Mouse (Mus musculus) ES-E14 (cell line): ENCODE data around the gene Vwa1. TPM values are rescaled to one million over a fixed set of nuclear protein-coding genes. Genes with fewer than 3 reads are reported as not detected.

ENCODE experiments used
- DNase-seq: peaks from one replicate; pipeline ENCODE4 v3.0.0-alpha.2; 2013; ENCODE audit warnings: low read depth, low spot score
- H3K27ac ChIP-seq: 2 replicates; pipeline ENCODE4 v1.5.1; 2012; ENCODE audit warnings: low read depth, mild to moderate bottlenecking, low read length, moderate library complexity, mixed read lengths; ENCODE audit not compliant: poor library complexity, insufficient read depth, severe bottlenecking
- H3K36me3 ChIP-seq: 2 replicates; pipeline ENCODE4 v1.6.1; 2012; ENCODE audit warnings: mild to moderate bottlenecking, low read length, moderate library complexity, mixed read lengths; ENCODE audit not compliant: control insufficient read depth, poor library complexity, insufficient read depth, severe bottlenecking
- H3K4me1 ChIP-seq, 2 experiments: fragments of 150-350 bp in 1 of 2; sonication (generic) in 1 of 2; 2 replicates each; pipeline ENCODE4 v1.6.1; 2012; ENCODE audit warnings: low read length in 2 of 2, mild to moderate bottlenecking in 1 of 2, mixed read lengths in 1 of 2; ENCODE audit not compliant: control insufficient read depth in 2 of 2, insufficient read depth in 2 of 2, poor library complexity in 1 of 2
- H3K4me3 ChIP-seq, 2 experiments: fragments of 150-350 bp in 1 of 2; sonication (generic) in 1 of 2; 2 replicates each; pipeline ENCODE4 v1.5.1; 2012; ENCODE audit warnings: low read length in 2 of 2, low read depth in 1 of 2, mild to moderate bottlenecking in 1 of 2, mixed read lengths in 1 of 2; ENCODE audit not compliant: insufficient read depth in 1 of 2, poor library complexity in 1 of 2, severe bottlenecking in 1 of 2
- H3K9ac ChIP-seq: 2 replicates; pipeline ENCODE4 v1.6.1; 2012; ENCODE audit warnings: low read depth, mild to moderate bottlenecking, low read length, mixed read lengths; ENCODE audit not compliant: poor library complexity, insufficient read depth, severe bottlenecking
- H3K9me3 ChIP-seq: fragments of 150-350 bp; sonication (generic); 2 replicates; pipeline ENCODE4 v1.6.1; 2012; ENCODE audit warnings: low read depth, mild to moderate bottlenecking, low read length; ENCODE audit not compliant: control insufficient read depth, insufficient read depth
- CHD2 ChIP-seq: IDR thresholded peaks from 2 replicates; pipeline ENCODE4 v1.6.1; 2014; ENCODE audit warnings: mild to moderate bottlenecking, low read depth, low read length, inconsistent platforms
- HCFC1 ChIP-seq: IDR thresholded peaks from 2 replicates; pipeline ENCODE4 v1.6.1; 2012; ENCODE audit warnings: low read length, inconsistent platforms, borderline replicate concordance; ENCODE audit not compliant: insufficient read depth
- MAFK ChIP-seq: IDR thresholded peaks from 2 replicates; pipeline ENCODE4 v1.6.1; 2014; ENCODE audit warnings: mild to moderate bottlenecking, low read depth, low read length, inconsistent platforms; ENCODE audit not compliant: insufficient read depth
- ZC3H11A ChIP-seq: IDR thresholded peaks from 2 replicates; pipeline ENCODE4 v1.6.1; 2012; ENCODE audit warnings: low read depth, mild to moderate bottlenecking, inconsistent platforms, low read length, borderline replicate concordance
- ZNF384 ChIP-seq: IDR thresholded peaks from 2 replicates; pipeline ENCODE4 v1.6.1; 2012; ENCODE audit warnings: low read depth, low read length, inconsistent platforms
- in situ Hi-C, 2 experiments: fragments of 600-800 bp; cut with MboI; formaldehyde crosslinking; loops; one replicate each; pipeline ENCODE4 v1.15.1; 2025; ENCODE audit warnings: low sequenced_read_pairs in 2 of 2, inconsistent platforms in 1 of 2; ENCODE audit not compliant: unreplicated experiment in 2 of 2
- total RNA-seq: library from RNA; depleted of rRNA; stranded (reverse); fragments of 300-350 nt; gene quantifications from 2 replicates; pipeline ENCODE4 v1.2.3, GENCODE M21; 2012

The Vwa1 gene
- total RNA-seq, 1 experiment = 4.6 TPM

DNA sequence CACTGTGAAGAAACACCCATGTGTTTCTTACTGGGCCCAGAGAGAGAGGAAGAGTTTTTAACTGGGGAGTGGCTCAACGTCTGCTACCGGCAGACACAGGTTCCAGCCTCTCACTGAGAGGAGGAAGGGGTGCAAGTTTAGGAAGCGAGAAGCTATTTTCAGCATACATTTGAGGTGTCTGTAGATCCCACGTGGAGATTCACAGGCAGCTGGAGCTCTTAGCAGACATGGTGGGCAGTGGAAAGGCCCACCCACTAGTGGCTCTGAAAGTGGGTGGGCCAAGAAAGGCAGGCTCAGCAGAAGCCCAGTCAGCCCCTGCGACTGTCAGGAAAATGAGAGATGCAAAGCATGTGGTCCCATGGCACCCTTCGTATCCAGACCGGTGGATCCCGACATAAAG is 36.2 kb downstream of the Vwa1 start:
- Histone ChIP-seq H3K27ac (no peak overlapping the region), H3K9me3 (no peaks in the 10 kb centered on the region), H3K9ac (no peak overlapping the region), H3K36me3 (peaks cover 20% of the 10 kb centered on the region), H3K4me3 (no peak overlapping the region), H3K4me1 (peaks cover 0 to 22% of the 10 kb centered on the region in 2 experiments; a peak in 2 of 4 replicates)
- in situ Hi-C loops = no loop called here
- TF ChIP-seq CHD2 (no peak), ZNF384 (no peak), ZC3H11A (no peak), MAFK (no peak), HCFC1 (no peak)
- DNase-seq = no peak

- no peak overlapping the region for H3K27ac ChIP-seq
- H3K9ac ChIP-seq = no peak overlapping the region
- H3K4me3 ChIP-seq = no peak overlapping the region
- peaks cover 0 to 22% of the 10 kb centered on the region in 2 experiments; a peak in 2 of 4 replicates for H3K4me1 ChIP-seq
- in situ Hi-C loops = no loop called here
- H3K9me3 ChIP-seq = no peaks in the 10 kb centered on the region
- TF ChIP-seq MAFK = no peak
- TF ChIP-seq ZC3H11A = no peak
- TF ChIP-seq CHD2 = no peak
- no peak for TF ChIP-seq HCFC1
- TF ChIP-seq ZNF384 = no peak
- no peak for DNase-seq
- peaks cover 22% of the 10 kb centered on the region for H3K36me3 ChIP-seq
These were observed 38.1 kb downstream of the Vwa1 start for GRCm38 (mm10) chr4:155736421-155736820.

- DNase-seq = no peak
- H3K4me3 ChIP-seq = peak overlapping the region; percentile 54 to 83
- H3K36me3 ChIP-seq = peaks cover 19% of the 10 kb centered on the region
- in situ Hi-C loops = no loop called here
- TF ChIP-seq ZNF384 (no peak), ZC3H11A (no peak), MAFK (no peak), CHD2 (no peak), HCFC1 (no peak)
- H3K27ac ChIP-seq = no peak overlapping the region
- H3K4me1 ChIP-seq = peaks cover 0 to 22% of the 10 kb centered on the region in 2 experiments; a peak in 2 of 4 replicates
- no peaks in the 10 kb centered on the region for H3K9me3 ChIP-seq
- H3K9ac ChIP-seq = peak overlapping the region; percentile 74
These were observed 38.7 kb downstream of the Vwa1 start for GRCm38 (mm10) chr4:155735788-155736187.

GRCm38 (mm10) chr4:155734951-155735702 is 39.4 kb downstream of the Vwa1 start:
- no peaks in the 10 kb centered on the region for H3K9me3 ChIP-seq
- peaks cover 13% of the 10 kb centered on the region for H3K36me3 ChIP-seq
- peaks cover 0 to 17% of the 10 kb centered on the region in 2 experiments; a peak in 2 of 4 replicates for H3K4me1 ChIP-seq
- DNase-seq = no peak
- no peak overlapping the region for H3K27ac ChIP-seq
- in situ Hi-C loops = no loop called here
- peak overlapping the region; percentile 54 to 83 for H3K4me3 ChIP-seq
- H3K9ac ChIP-seq = peak overlapping the region; percentile 74
- TF ChIP-seq ZC3H11A (no peak), HCFC1 (no peak), MAFK (no peak), ZNF384 (no peak), CHD2 (no peak)
